Mouse (Mus musculus) 416B (cell line): Measurements from ENCODE around the gene Trappc13.

Source experiments
- DNase-seq: peaks from one replicate; pipeline ENCODE4 v3.0.0; 2011; ENCODE audit warnings: low read depth

The Trappc13 gene

GRCm38 (mm10) chr13:104114827-104115226, 63.4 kb downstream of the Trappc13 start:
- no peak for DNase-seq

- DNase-seq = peak; percentile 49
Measured at GRCm38 (mm10) chr13:104113782-104114181, 64.5 kb downstream of the Trappc13 start.

GRCm38 (mm10) chr13:104112266-104112900, 65.9 kb downstream of the Trappc13 start:
- no peak for DNase-seq

- no peak for DNase-seq
Measured at GRCm38 (mm10) chr13:104110526-104110925, 67.7 kb downstream of the Trappc13 start.

- peak; percentile 52 for DNase-seq
Measured at GRCm38 (mm10) chr13:104109816-104110521, 68.3 kb downstream of the Trappc13 start.

GRCm38 (mm10) chr13:104109288-104109815, 68.9 kb downstream of the Trappc13 start, which contains the start of the genes Nln and Sgtb:
TSS of gene Nln (minus strand) at chr13:104109614.
TSS of gene Sgtb (plus strand) at chr13:104109741.
- DNase-seq = peak; percentile 92

GRCm38 (mm10) chr13:104108651-104109287, 69.5 kb downstream of the Trappc13 start:
- DNase-seq = peak; percentile 66

GRCm38 (mm10) chr13:104101606-104102235, 76.5 kb downstream of the Trappc13 start:
- peak; percentile 87 for DNase-seq

- DNase-seq = no peak
Measured at GRCm38 (mm10) chr13:104100416-104100815, 77.9 kb downstream of the Trappc13 start.

GRCm38 (mm10) chr13:104097190-104097589, 81.1 kb downstream of the Trappc13 start:
- no peak for DNase-seq

GRCm38 (mm10) chr13:104095955-104096354, 82.3 kb downstream of the Trappc13 start:
- DNase-seq = no peak

- DNase-seq = peak; percentile 89
Measured at GRCm38 (mm10) chr13:104094531-104095385, 83.5 kb downstream of the Trappc13 start.
